11 mouse cellular contexts compared by ENCODE assay signal in genomic region chr13:21323405-21323804, GRCm38 (mm10). TPM values are rescaled to one million over a fixed set of nuclear protein-coding genes. Genes with fewer than 3 reads are reported as not detected.
A peak's percentile ranks its signal among the peaks of the same experiment; 100 is the strongest.
DNase-seq lines count a peak whose midpoint lies in the region; ATAC-seq and TF ChIP-seq lines count a peak whose summit lies in the region.
"Had no signal": no experiment of that assay in that cellular context is flagged by ENCODE, and none has a peak within 500 bp of the region (broad histone marks: within the 10 kb centered on the region; RNA-seq: fewer than 3 reads in every experiment).

No protein-coding gene starts in this region.

- no peaks in the 10 kb centered on the region for H3K9me3 ChIP-seq in lung, embryonic 14.5 days (ENCODE audit: low read depth, low read length)
- no peaks in the 10 kb centered on the region for H3K9me3 ChIP-seq in midbrain, embryonic 16.5 days (replicated peaks; ENCODE audit: control insufficient read depth, low read length, poor library complexity, severe bottlenecking)

- H3K4me2 ChIP-seq in lung, embryonic 14.5 days = peak overlapping the region; percentile 60
- peak overlapping the region; percentile 37; the same call in 1 of the 2 replicates for H3K4me2 ChIP-seq in midbrain, embryonic 16.5 days (ENCODE audit: low read length)

- no peak overlapping the region for H3K9ac ChIP-seq in lung, embryonic 14.5 days
- no peak overlapping the region for H3K9ac ChIP-seq in midbrain, embryonic 16.5 days (ENCODE audit: low read depth, low read length)

- 0 out of 2 replicates have a peak, but pooled peaks cover 3% of the 10 kb centered on the region for H3K4me1 ChIP-seq in lung, embryonic 14.5 days (ENCODE audit: insufficient read depth)
- peaks cover 9% of the 10 kb centered on the region for H3K4me1 ChIP-seq in midbrain, embryonic 16.5 days (ENCODE audit: control insufficient read depth, insufficient read depth, low read length)

- TF ChIP-seq CTCF in lung, embryonic 14.5 days (IDR thresholded peaks at IDR 0.05; ENCODE audit: low read depth) = no peak

- ATAC-seq in lung, embryonic 14.5 days (ENCODE audit: insufficient read depth) = no peak
- peak; percentile 60 to 70 for ATAC-seq in hematopoietic stem cell, adult 5-6 weeks (replicated peaks in 1 of 2; ENCODE audit: insufficient read depth in 1 of 2, low FRiP score in 2 of 2, low TSS enrichment in 1 of 2, low read depth in 1 of 2, poor library complexity in 2 of 2, severe bottlenecking in 2 of 2)
- ATAC-seq in midbrain, embryonic 16.5 days = no peak
- ATAC-seq: activated CD4-positive, CD25-positive, alpha-beta regulatory T cell, adult 4 months had no signal

- no peaks in the 10 kb centered on the region for H3K36me3 ChIP-seq in lung, embryonic 14.5 days (ENCODE audit: insufficient read depth)
- H3K36me3 ChIP-seq in midbrain, embryonic 16.5 days (ENCODE audit: control insufficient read depth, insufficient read depth, low read length) = no peaks in the 10 kb centered on the region

- WGBS in lung, embryonic 14.5 days = 52% methylated on average over 6 of the region's 6 CpGs
- 63% methylated on average over 6 of the region's 6 CpGs for WGBS in midbrain, embryonic 16.5 days

- H3K27ac ChIP-seq in lung, embryonic 14.5 days (ENCODE audit: low read depth) = no peak overlapping the region
- H3K27ac ChIP-seq in midbrain, embryonic 16.5 days (ENCODE audit: low read length) = no peak overlapping the region

- intact Hi-C loops in heart, postnatal 36 days (cut with DNase I) = loop anchor here (10.0 kb wide), 1 partner anchor 389 kb away; no protein-coding TSS in a partner anchor

- H3K4me3 ChIP-seq in lung, embryonic 14.5 days (ENCODE audit: low read depth, low read length) = peak overlapping the region; percentile 31; the same call in 1 of the 2 replicates
- no peak overlapping the region for H3K4me3 ChIP-seq in midbrain, embryonic 16.5 days (ENCODE audit: low read depth, low read length)

- 0 out of 2 replicates have a peak, but pooled peaks cover 4% of the 10 kb centered on the region for H3K27me3 ChIP-seq in lung, embryonic 14.5 days (ENCODE audit: insufficient read depth, low read length)
- peaks cover 4% of the 10 kb centered on the region for H3K27me3 ChIP-seq in midbrain, embryonic 16.5 days (ENCODE audit: control insufficient read depth, insufficient read depth, low read depth, low read length)

- peak; percentile 55 for DNase-seq in heart, adult 11 months
- no peak for DNase-seq in heart, postnatal 36 days
- DNase-seq in lung, embryonic 14.5 days = no peak
- DNase-seq in lung, postnatal 4 days = no peak
- no peak for DNase-seq in cerebellum, postnatal 36 days
- no peak for DNase-seq in kidney, postnatal 25 days

RNA-seq across cellular contexts. Expression of gene Gpx6, which starts 11.5 kb away (rescaled TPM):
- total RNA-seq in heart, postnatal 36 days (2021) = not detected
- polyA plus RNA-seq in lung, embryonic 14.5 days (2014; fragmentation: Nextera tagmentation; extraction: Ambion mirVana) = not detected in 2 replicates
- not detected in 2 replicates for total RNA-seq in hematopoietic stem cell, adult 5-6 weeks (2017)
- polyA plus RNA-seq in midbrain, embryonic 16.5 days (2015; fragmentation: Nextera tagmentation; extraction: Ambion mirVana) = 0.54 TPM in 1 of 2 replicates, not detected in the other
- total RNA-seq: left cerebral cortex, postnatal 4 days had no signal
- polyA plus RNA-seq: activated CD4-positive, CD25-positive, alpha-beta regulatory T cell, adult 4 months; small intestine, adult 2 months had no signal

RNA-seq across cellular contexts. Expression of gene Olfr1367, which starts 23.3 kb away (rescaled TPM):
- total RNA-seq in heart, postnatal 36 days (2021) = not detected
- not detected in 2 replicates for polyA plus RNA-seq in lung, embryonic 14.5 days (2014; fragmentation: Nextera tagmentation; extraction: Ambion mirVana)
- total RNA-seq in hematopoietic stem cell, adult 5-6 weeks (2017) = not detected in 2 replicates
- not detected in 2 replicates for polyA plus RNA-seq in midbrain, embryonic 16.5 days (2015; fragmentation: Nextera tagmentation; extraction: Ambion mirVana)
- total RNA-seq: left cerebral cortex, postnatal 4 days had no signal
- polyA plus RNA-seq: activated CD4-positive, CD25-positive, alpha-beta regulatory T cell, adult 4 months; small intestine, adult 2 months had no signal

RNA-seq across cellular contexts. Expression of gene Gpx5, which starts 30.9 kb away (rescaled TPM):
- not detected for total RNA-seq in heart, postnatal 36 days (2021)
- polyA plus RNA-seq in lung, embryonic 14.5 days (2014; fragmentation: Nextera tagmentation; extraction: Ambion mirVana) = not detected in 2 replicates
- total RNA-seq in hematopoietic stem cell, adult 5-6 weeks (2017) = not detected in 2 replicates
- polyA plus RNA-seq in midbrain, embryonic 16.5 days (2015; fragmentation: Nextera tagmentation; extraction: Ambion mirVana) = not detected in 2 replicates
- total RNA-seq: left cerebral cortex, postnatal 4 days had no signal
- polyA plus RNA-seq: activated CD4-positive, CD25-positive, alpha-beta regulatory T cell, adult 4 months; small intestine, adult 2 months had no signal

RNA-seq across cellular contexts. Expression of gene Zscan12, which starts 39.2 kb away (rescaled TPM):
- 1 to 10 TPM; 5.3 to 5.8 TPM for total RNA-seq in heart, postnatal 36 days (2021)
- polyA plus RNA-seq in lung, embryonic 14.5 days (2014; fragmentation: Nextera tagmentation; extraction: Ambion mirVana) = 14.1 and 14.3 TPM in 2 replicates
- 10.2 and 12.5 TPM in 2 replicates for total RNA-seq in hematopoietic stem cell, adult 5-6 weeks (2017)
- 11.5 and 13.5 TPM in 2 replicates for polyA plus RNA-seq in midbrain, embryonic 16.5 days (2015; fragmentation: Nextera tagmentation; extraction: Ambion mirVana)

Comparison
In these comparisons a context has a peak if more than half of its experiments do, and no peak if none do; other contexts are left out.
1. ATAC-seq: peak in hematopoietic stem cell, adult 5-6 weeks (2 of 2); none in lung, embryonic 14.5 days (single experiment) and midbrain, embryonic 16.5 days (single experiment).